Mouse (Mus musculus) forebrain, embryonic 16.5 days (tissue): Measurements from ENCODE around the gene Cxcl5. TPM values are rescaled to one million over a fixed set of nuclear protein-coding genes. Genes with fewer than 3 reads are reported as not detected.

Experiments used
- ATAC-seq: fragments of 200-750 bp; cut with Nextera tagmentation; 2 replicates; pipeline ENCODE4 v1.8.0; 2017; ENCODE audit warnings: mild to moderate bottlenecking, moderate library complexity
- H3K27ac ChIP-seq: fragments of 300-500 bp; sonication (generic); 2 replicates; pipeline ENCODE4 v1.5.1; 2014; ENCODE audit warnings: low read length, control low read depth
- H3K27me3 ChIP-seq: fragments of 300-500 bp; sonication (generic); replicated peaks from 2 replicates; pipeline ENCODE4 v1.6.1; 2014; ENCODE audit warnings: low read length; ENCODE audit not compliant: control insufficient read depth, insufficient read depth
- H3K36me3 ChIP-seq: fragments of 300-500 bp; sonication (generic); 2 replicates; pipeline ENCODE4 v1.6.1; 2014; ENCODE audit not compliant: control insufficient read depth, insufficient read depth
- H3K4me1 ChIP-seq: fragments of 300-500 bp; sonication (generic); replicated peaks from 2 replicates; pipeline ENCODE4 v1.6.1; 2014; ENCODE audit warnings: low read length; ENCODE audit not compliant: control insufficient read depth, insufficient read depth
- H3K4me2 ChIP-seq: fragments of 300-500 bp; sonication (generic); 2 replicates; pipeline ENCODE4 v1.6.1; 2014; ENCODE audit warnings: mild to moderate bottlenecking, low read length, control low read depth
- H3K4me3 ChIP-seq: fragments of 300-500 bp; sonication (generic); replicated peaks from 2 replicates; pipeline ENCODE4 v1.5.1; 2014; ENCODE audit warnings: mild to moderate bottlenecking, low read length, control low read depth
- H3K9ac ChIP-seq: fragments of 300-500 bp; sonication (generic); replicated peaks from 2 replicates; pipeline ENCODE4 v1.6.1; 2014; ENCODE audit warnings: low read depth, low read length, control low read depth
- H3K9me3 ChIP-seq: fragments of 300-500 bp; sonication (generic); 2 replicates; pipeline ENCODE4 v1.6.1; 2016; ENCODE audit warnings: low read length; ENCODE audit not compliant: control insufficient read depth
- WGBS: fragments of 180-500 bp; shearing (Covaris S2); extraction: QIAGEN DNeasy Blood & Tissue Kit; methylation state at CpG from one replicate; pipeline ENCODE4 v1.1.7; 2014; 5-methylcytosine and 5-hydroxymethylcytosine counted together
- polyA plus RNA-seq: library from polyadenylated mRNA; unstranded; fragments of >200 nt; fragmentation: Nextera tagmentation; extraction: Ambion mirVana; gene quantifications from 2 replicates; pipeline ENCODE4 v1.2.1, GENCODE M21; 2015

Gene Cxcl5
- polyA plus RNA-seq, 1 experiment from 2014 or later = 0.14 TPM

DNA sequence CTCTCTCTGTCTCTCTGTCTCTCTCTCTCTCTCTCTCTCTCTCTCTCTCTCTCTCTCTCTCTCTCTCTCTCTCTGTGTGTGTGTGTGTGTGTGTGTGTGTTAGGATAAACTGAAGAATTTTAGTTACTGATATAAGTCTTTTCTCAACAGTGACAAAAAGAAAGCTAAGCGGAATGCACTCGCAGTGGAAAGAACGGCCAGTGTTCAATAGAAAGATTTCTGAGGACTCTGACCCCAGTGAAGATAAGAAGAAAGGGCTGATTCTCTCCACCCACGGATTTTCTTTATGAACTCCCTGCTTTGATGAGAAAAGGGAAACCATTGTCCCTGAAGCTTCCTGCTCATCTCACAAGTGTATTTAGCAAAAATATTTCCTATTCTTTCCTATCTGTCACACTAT is 1.1 kb downstream of the Cxcl5 start:
- Histone ChIP-seq H3K9me3 (no peaks in the 10 kb centered on the region), H3K27me3 (0 out of 2 replicates have a peak, but pooled peaks cover 3% of the 10 kb centered on the region), H3K4me3 (no peak overlapping the region), H3K4me1 (peaks cover 10% of the 10 kb centered on the region), H3K27ac (no peak overlapping the region), H3K4me2 (no peak overlapping the region), H3K9ac (no peak overlapping the region), H3K36me3 (no peaks in the 10 kb centered on the region)
- 40% methylated on average over 4 of the region's 4 CpGs for WGBS
- no peak for ATAC-seq

DNA sequence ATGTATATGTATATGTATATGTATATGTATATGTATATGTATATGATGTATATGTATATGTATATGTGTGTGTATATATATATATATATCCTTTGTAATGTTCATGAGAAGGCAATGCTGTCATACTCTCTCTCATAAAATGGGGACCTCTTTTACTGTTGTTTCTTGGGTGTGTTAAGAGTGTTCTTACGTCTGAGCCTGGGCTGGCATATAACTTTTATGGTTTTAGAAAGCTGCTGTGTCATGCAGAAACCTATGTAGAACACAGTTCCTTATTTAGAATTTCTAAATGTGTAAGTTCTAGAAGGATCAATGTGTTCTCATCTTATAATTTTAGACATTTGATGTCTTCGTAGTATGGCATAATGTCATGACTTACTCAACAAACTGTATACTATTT is 1.7 kb downstream of the Cxcl5 start:
- H3K4me2 ChIP-seq = no peak overlapping the region
- H3K9ac ChIP-seq = no peak overlapping the region
- H3K9me3 ChIP-seq = no peaks in the 10 kb centered on the region
- ATAC-seq = no peak
- no peaks in the 10 kb centered on the region for H3K36me3 ChIP-seq
- no peak overlapping the region for H3K4me3 ChIP-seq
- WGBS = 99% methylated on average over 2 of the region's 2 CpGs
- 0 out of 2 replicates have a peak, but pooled peaks cover 3% of the 10 kb centered on the region for H3K27me3 ChIP-seq
- no peak overlapping the region for H3K27ac ChIP-seq
- peaks cover 10% of the 10 kb centered on the region for H3K4me1 ChIP-seq

DNA sequence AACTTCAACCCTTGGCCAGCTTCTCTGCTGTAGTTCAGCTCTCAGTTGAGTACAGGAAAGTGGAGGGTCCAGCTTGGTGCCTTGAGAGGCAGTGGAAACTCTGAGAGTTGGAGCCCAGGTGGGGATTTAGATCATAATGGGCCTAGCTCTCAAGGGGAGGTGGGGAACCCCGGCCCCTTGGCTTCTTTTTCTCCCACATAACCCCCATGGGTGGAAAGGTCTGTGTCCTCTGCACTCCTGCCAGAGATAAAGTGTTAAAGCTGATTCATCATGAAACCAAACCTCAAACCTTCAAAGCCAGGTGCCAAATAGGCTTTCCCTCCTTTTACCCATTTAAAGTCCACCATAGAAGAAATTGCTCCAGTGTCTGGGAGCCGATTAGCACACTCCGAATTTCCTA is 2.7 kb downstream of the Cxcl5 start:
- Histone ChIP-seq H3K4me2 (no peak overlapping the region), H3K9me3 (no peaks in the 10 kb centered on the region), H3K27ac (no peak overlapping the region), H3K9ac (no peak overlapping the region), H3K27me3 (0 out of 2 replicates have a peak, but pooled peaks cover 3% of the 10 kb centered on the region), H3K4me3 (no peak overlapping the region), H3K4me1 (peaks cover 10% of the 10 kb centered on the region), H3K36me3 (no peaks in the 10 kb centered on the region)
- WGBS = 95% methylated on average over 3 of the region's 3 CpGs
- ATAC-seq = no peak

DNA sequence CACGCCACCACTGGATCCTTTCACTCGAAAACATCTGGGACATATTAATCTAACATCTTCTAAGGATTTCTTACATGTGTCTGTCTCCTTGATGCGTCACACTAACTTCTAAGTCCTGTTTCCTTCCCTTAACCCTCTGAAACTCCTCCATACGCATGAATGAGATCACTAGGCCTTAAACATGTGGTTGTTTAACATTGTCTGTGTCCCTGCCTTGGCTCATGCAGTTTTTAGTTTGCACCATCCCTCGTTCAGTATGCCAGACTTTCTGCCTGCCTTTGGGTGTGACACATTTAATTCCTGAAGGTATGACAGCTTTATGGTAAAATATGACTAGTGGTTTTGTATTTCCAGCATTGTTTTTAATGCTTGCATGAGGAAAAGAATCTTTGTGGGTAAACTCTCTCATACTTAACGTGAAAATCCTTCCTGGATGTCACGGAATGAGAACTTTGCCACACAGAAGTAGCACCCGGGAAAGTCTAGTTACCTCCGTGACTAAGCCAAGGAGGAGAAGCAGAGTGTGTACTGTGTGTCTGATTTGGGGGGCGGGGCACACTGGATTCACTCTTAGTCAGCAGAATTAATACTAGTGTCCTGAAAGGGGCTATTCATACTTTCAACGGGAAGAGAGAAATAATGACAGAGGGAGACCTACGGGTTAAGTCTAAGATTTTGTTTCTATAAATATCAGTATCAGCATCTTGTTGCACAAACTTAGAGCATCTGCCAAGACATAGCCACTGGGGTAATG is 4.9 kb downstream of the Cxcl5 start:
- Histone ChIP-seq H3K4me2 (no peak overlapping the region), H3K27ac (no peak overlapping the region), H3K4me1 (peaks cover 4% of the 10 kb centered on the region), H3K9ac (no peak overlapping the region), H3K36me3 (no peaks in the 10 kb centered on the region), H3K4me3 (no peak overlapping the region), H3K27me3 (0 out of 2 replicates have a peak, but pooled peaks cover under 1% of the 10 kb centered on the region), H3K9me3 (no peaks in the 10 kb centered on the region)
- no peak for ATAC-seq
- WGBS = 82% methylated on average over 12 of the region's 12 CpGs

DNA sequence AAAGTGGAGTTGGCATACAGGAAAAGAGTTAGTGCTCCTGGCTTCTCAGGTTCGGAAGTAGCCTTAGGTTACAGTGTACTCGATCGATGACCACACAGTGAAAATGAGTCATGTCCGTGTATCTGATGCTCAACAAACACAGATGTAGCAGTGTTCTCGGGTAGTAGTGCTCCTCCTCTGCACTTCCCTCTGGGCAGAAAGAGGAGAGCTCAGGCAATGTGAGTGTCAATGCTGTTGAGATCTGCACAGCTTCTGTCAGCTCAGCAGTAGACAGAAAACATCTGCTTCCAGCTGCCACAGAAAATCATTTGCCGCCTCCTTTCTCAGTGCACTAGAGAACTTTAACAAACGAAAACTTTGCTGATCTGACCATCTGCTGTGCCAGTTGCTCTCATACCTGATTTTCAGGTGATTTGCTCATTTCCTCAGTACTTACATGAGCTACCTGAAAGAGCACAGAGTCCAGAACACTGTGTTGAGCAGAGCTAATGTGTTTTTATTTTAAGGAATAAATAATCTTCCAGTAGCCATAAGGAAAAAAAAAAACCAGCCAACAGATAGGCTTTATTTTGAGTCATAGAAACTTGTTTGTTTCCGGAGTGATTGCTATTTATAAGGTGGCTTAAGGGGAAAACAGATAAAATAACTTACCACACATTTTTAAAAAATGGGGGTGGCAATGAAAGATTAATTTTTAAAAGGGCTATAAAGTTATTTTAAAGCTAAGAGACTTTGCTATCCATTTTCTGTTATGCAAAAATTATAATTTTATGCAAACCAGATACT is 6.9 kb downstream of the Cxcl5 start:
- no peak for ATAC-seq
- WGBS = 85% methylated on average over 8 of the region's 8 CpGs
- Histone ChIP-seq H3K4me1 (no peaks in the 10 kb centered on the region), H3K27me3 (no peaks in the 10 kb centered on the region), H3K4me2 (no peak overlapping the region), H3K4me3 (no peak overlapping the region), H3K9ac (no peak overlapping the region), H3K9me3 (no peaks in the 10 kb centered on the region), H3K36me3 (no peaks in the 10 kb centered on the region), H3K27ac (no peak overlapping the region)

DNA sequence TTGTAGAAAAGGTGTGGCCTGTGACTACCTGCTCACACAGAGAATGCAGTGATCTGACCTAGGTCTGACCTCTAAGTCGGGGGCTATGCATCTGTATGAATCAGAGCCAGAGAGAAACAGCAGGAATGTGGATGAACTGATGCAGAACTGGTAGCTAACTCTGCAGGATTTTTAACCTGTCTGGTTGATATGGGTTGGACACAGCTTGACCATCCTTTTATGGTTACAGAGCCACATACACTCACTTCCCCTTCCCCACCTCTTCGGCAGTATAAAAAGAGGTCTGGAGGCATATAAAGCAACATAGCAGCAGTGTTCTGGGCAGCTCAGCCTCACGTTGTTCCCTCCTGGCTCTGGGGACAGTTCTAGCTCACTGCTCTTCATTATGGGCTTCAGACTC is 9.1 kb downstream of the Cxcl5 start, which contains the start of gene Ppbp:
Ppbp (plus strand) TSS at position 301 of the 400 bp plus-strand sequence.
- no peak within 1 kb of the TSS for H3K27ac ChIP-seq
- 69% methylated on average over 3 of the region's 3 CpGs for WGBS

DNA sequence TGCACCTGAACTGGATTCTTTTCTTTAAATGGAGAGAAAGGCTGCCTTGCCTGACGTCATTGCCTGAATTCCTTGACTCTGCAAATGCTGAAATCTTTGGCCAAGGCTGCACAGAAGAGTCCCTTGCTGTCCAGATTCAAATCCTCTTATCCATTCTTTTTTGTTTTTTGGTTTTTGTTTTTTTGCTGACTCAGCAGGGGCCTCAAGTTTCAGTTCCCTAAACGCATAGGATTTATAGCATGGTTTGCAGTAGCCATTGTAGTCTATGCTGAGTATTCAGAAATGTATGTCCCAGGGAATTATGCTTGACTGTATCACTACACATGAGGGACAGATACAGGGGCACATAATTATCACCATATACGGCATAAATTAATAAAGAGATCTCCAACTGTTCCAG is 12.2 kb downstream of the Cxcl5 start:
- ATAC-seq = no peak
- no peak overlapping the region for H3K4me3 ChIP-seq
- no peaks in the 10 kb centered on the region for H3K9me3 ChIP-seq
- 65% methylated on average over 3 of the region's 3 CpGs for WGBS
- H3K36me3 ChIP-seq = no peaks in the 10 kb centered on the region
- no peaks in the 10 kb centered on the region for H3K4me1 ChIP-seq
- no peak overlapping the region for H3K27ac ChIP-seq
- H3K9ac ChIP-seq = no peak overlapping the region
- no peak overlapping the region for H3K4me2 ChIP-seq
- H3K27me3 ChIP-seq = no peaks in the 10 kb centered on the region

More for the DNA sequence above, 9.1 kb downstream of the Cxcl5 start, which contains the start of gene Ppbp:
- no peak for ATAC-seq
- Histone ChIP-seq H3K4me2 (no peak within 1 kb of the TSS), H3K36me3 (no peaks in the 10 kb centered on the region), H3K4me1 (no peaks in the 10 kb centered on the region), H3K27me3 (no peaks in the 10 kb centered on the region), H3K9ac (no peak within 1 kb of the TSS), H3K9me3 (no peaks in the 10 kb centered on the region), H3K4me3 (no peak within 1 kb of the TSS)

DNA sequence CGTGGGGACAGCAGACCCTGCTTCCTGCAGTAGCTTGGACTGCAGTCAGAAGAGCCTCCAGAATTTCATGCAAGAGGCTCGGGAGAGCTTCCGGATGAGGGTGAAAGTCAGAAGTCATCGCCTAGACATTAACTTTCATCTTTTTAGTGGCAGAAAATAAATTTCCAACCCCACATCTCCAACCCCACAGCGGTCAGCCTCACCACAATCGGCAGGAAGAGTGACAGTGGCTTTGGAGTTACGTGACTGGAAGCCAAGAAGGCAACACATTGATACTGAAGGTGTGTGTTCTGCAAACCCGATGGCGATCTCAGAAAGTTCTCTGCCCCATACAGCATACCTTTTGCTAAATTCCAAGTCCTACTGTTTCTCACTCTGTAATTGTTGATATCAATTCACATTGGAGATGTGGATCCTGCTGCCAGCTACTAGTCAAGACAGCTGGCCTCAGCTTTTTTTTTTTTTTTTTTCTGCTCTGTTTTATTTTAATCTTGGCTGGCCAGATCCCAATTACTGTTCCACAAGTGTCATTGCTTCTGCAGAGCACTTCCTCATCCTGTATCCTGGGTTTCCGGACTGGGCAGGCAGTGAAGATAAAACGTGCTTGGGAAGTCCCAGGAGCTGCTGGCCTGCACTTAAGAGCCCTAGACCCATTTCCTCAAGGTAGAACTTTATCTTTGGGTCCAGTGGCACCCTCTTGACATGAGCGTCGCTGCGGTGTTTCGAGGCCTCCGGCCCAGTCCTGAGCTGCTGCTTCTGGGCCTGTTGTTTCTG is 12.9 kb downstream of the Cxcl5 start, which contains the start of gene Pf4:
Pf4 (plus strand) TSS at position 556 of the 774 bp plus-strand sequence.
- no peak within 1 kb of the TSS for H3K27ac ChIP-seq
- WGBS = 87% methylated on average over 16 of the region's 16 CpGs
- H3K4me3 ChIP-seq = no peak within 1 kb of the TSS
- no peaks in the 10 kb centered on the region for H3K4me1 ChIP-seq
- H3K9me3 ChIP-seq = no peaks in the 10 kb centered on the region
- no peak within 1 kb of the TSS for H3K4me2 ChIP-seq
- no peak within 1 kb of the TSS for H3K9ac ChIP-seq
- H3K27me3 ChIP-seq = no peaks in the 10 kb centered on the region
- no peak for ATAC-seq
- H3K36me3 ChIP-seq = no peaks in the 10 kb centered on the region

DNA sequence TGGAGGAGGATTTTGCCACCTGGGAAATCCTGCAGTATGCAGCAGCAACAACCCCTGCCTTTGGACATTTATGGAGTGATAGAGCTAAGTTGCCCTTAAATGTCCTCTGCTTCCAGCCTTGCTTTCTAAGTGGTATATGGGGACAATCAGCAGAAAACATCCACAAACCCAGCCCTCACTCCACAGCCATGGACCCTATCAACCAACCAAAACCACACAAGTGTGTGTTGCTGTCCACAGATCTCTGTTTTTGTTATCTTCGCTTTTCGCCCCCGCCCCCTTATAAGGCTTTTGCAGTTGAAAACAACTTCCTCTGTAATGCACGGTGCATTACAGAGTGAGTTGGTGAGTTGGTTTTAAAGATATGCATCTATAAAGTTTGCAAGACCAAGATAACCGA is 16.4 kb downstream of the Cxcl5 start:
- ATAC-seq = no peak

More for the DNA sequence above, 16.4 kb downstream of the Cxcl5 start:
- H3K4me2 ChIP-seq = no peak overlapping the region
- no peak overlapping the region for H3K9ac ChIP-seq
- H3K4me3 ChIP-seq = no peak overlapping the region
- H3K36me3 ChIP-seq = no peaks in the 10 kb centered on the region
- WGBS = 94% methylated on average over 5 of the region's 5 CpGs
- H3K4me1 ChIP-seq = no peaks in the 10 kb centered on the region
- H3K9me3 ChIP-seq = no peaks in the 10 kb centered on the region
- H3K27me3 ChIP-seq = no peaks in the 10 kb centered on the region
- H3K27ac ChIP-seq = no peak overlapping the region
